Mouse (Mus musculus) gastrocnemius, postnatal 10 days (tissue): ENCODE results near the gene Crebl2. TPM values are rescaled to one million over a fixed set of nuclear protein-coding genes. Genes with fewer than 3 reads are reported as not detected.

Experiments
- DNase-seq: peaks from one replicate; pipeline ENCODE4 v3.0.0; 2021; ENCODE audit warnings: mixed read lengths
- total RNA-seq, 2 experiments: library from RNA; stranded (reverse); gene quantifications; 2 replicates each; pipeline ENCODE4 v1.2.3; 2021

Crebl2 gene
- total RNA-seq, 2 experiments from 2014 or later: 3.9 to 4.6 TPM

DNA sequence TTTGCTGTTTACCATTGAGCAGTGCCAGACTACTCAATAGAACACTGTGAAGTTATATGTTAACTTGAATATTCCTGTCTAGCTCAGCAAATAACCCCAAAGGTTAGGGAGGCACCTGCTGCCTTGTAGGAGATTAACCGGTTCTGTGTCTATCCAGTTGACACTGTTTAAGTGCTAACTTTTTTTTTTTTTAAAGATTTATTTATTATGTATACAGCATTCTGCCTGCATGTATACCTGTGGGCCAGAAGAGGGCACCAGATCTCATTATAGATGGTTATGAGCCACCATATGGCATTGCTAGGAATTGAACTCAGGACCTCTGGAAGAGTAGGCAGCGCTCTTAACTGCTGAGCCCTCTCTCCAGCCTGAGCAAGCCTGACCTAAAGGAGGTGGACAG is 43.1 kb downstream of the Crebl2 start:
- no peak for DNase-seq

- no peak for DNase-seq
Measured at GRCm38 (mm10) chr6:134876795-134877194, 46.8 kb downstream of the Crebl2 start.

GRCm38 (mm10) chr6:134877276-134877675 is 47.3 kb downstream of the Crebl2 start:
- no peak for DNase-seq

DNA sequence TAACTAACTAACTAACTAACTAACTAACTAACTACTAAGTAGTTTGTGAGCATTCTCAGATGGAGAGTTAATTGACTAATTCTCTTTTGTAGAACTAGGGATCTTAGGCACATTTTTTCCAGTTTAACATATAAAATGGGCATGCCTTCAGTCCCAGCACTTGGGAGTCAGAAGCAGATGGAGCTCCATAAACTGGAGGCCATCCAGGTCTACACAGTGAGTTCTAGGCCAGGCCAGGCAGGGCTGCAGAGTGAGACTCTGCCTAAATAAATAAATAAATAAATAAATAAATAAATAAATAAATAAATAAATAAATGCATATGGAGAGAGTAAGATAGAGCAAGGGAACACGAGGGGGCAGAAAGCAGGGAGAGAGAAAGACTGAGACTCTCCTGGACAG is 47.9 kb downstream of the Crebl2 start:
- DNase-seq: no peak

- no peak for DNase-seq
Measured at GRCm38 (mm10) chr6:134879556-134879955, 49.6 kb downstream of the Crebl2 start.

DNA sequence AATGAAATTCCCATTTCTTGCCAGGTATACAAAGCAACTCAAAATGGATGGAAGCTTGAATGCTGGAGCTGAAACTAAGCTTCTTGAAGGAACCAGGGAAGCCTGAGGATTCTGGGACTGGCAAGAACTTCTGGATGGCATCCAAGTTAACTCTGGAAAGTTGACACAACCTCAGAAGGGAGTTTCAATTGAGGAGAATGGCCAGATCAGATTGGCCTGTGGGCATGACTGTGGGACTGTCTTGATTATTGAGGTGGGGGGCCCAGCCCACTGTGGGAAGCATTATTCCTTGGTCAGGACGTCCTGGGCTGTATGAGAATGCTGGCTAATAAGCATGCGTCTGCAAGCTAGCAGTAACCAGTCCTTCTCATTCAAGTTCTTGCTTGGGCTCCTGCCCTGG is 50.1 kb downstream of the Crebl2 start:
- DNase-seq: no peak

DNA sequence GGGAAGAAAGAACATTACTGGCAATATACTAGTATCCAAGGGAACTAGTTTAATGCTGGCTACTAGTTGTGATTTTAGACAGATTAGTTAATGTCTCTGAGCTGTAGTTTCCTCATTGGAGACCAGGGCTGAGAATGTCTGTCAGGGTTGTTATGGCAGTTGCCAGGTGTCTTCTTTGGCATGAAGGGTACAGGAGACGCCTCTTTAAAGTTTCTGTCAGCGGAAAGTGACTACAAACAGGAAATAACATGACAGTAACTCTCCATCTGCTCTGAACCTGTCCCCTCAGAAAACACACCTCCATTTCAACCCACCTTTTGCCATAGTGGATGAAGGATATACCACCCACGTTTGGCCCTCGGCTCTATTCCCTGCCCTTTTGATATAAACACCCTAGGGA is 53.7 kb downstream of the Crebl2 start:
- no peak for DNase-seq

- no peak for DNase-seq
Measured at GRCm38 (mm10) chr6:134885515-134885914, 55.6 kb downstream of the Crebl2 start.

DNA sequence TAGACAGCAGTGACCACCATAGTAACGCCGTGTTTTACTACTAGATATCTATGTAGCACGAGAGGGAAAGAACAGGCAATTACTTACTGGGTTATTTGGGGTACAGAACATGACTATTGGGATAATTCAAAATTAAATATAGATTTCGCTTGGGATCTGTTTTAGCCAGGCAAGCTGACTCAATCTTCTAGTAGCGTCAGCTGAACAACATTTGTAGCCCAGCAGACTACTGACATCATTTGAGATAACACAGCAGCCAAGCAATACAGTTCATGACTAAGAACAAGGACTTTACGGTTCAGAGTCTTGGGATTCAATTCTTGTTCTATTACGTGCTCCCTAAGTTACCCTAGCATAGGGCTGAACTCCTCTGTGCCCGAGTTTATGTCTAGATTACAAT is 56.5 kb downstream of the Crebl2 start:
- DNase-seq: no peak

DNA sequence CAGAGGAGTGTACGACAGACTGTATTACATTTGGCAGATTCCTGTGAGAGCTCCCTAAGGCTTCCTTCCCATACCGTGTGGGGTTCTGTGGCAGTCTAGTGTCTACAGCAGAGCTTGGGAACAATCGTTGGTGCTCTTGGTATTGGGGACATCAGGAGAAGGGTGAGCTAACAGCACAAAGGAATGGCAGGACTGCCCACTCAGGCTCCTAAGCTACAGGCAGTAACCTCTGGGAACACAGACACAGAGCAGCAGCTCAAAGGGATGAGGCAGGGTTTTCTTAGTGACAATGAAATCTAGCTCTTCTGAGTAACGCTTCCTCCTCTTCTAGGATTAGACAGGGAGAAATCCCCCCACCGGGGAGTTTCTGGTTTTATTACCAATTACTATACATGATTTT is 57.1 kb downstream of the Crebl2 start:
- no peak for DNase-seq

DNA sequence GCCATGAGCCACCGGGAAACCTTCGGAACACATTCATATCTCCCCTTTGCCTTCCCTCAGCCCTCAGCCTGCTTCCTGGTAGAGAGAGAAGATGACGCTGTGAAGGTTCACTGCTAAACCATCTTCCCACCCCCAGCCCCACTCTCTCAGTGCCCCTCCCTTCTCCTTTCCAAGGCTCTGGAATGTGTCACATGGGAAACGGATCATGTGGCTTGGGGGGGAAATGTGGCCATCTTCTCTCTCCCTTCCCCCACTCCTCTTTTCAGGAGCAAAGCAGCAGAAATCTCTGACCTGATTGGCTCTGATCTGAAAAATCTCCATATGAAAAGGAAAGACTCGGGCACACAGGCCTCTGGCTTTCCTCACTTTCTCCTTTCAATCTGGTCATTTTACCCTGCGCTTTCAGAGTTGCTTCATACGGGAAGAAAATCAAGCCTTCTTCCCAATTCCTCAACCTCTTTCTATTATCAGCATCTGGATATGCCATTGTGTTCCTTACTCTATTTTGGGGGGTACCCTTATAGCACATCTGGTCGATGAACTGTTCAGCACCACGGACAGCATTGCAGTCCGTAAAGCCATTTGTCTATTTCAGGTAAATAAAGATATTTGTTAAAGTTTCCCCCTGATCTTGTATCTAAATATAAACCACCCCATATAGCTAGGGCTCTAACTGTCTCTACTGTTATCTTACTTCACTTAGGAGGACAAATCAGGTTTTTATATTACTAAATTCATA is 57.9 kb downstream of the Crebl2 start:
- no peak for DNase-seq

GRCm38 (mm10) chr6:134888563-134889017 is 58.6 kb downstream of the Crebl2 start:
- DNase-seq: no peak

- no peak for DNase-seq
Measured at GRCm38 (mm10) chr6:134889763-134890162, 59.8 kb downstream of the Crebl2 start.

DNA sequence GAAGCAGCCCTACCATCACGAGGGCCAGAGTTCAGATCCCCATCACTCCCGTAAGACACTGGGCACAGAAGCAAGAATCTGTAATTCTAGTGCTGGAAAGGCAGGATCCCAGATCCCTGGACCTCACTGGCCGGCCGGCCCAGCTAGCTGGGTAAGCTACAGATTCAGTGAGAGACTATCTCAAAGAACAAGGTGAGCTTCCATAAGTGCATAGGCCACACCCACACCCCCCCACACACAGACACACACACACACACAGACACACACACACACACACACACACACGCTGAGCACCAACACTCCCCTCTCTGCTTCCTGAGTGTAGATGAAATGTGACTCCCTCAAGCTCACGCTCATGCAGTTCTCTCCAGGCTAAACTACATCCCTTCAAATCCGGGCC is 60.5 kb downstream of the Crebl2 start:
- no peak for DNase-seq

GRCm38 (mm10) chr6:134896570-134897436 is 66.8 kb downstream of the Crebl2 start:
- no peak for DNase-seq

DNA sequence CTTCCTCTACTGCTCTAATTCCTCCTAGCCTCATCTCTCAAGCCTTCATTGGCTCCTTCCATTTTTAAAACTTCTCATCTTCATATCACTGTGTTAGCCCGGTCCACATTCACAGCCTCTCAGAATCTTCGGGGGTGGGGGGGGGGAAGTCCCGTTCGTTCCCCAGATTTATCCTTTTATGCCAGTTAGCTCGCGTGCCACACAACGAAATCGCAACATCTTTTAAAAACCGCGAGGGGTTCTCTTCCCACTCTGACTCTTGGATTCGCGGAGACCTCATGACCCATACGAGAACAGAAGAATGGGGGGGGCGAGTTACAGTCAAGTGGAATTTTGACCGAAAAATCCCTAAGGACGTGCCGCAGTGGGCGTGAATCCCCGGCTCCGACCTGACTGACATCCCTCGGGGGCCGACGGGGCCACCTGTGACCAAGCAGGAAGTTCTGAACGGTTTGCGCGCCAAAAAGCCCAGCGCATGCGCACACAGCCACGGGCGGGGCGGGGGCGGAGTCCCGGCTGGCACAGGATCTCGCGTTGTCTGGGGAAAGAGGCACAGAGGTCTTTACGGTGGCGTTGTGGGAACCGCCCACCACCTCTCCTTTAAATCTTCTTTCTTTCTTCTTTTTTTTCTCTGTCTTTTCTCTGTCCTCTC is 67.6 kb downstream of the Crebl2 start:
- peak; percentile 97 for DNase-seq

DNA sequence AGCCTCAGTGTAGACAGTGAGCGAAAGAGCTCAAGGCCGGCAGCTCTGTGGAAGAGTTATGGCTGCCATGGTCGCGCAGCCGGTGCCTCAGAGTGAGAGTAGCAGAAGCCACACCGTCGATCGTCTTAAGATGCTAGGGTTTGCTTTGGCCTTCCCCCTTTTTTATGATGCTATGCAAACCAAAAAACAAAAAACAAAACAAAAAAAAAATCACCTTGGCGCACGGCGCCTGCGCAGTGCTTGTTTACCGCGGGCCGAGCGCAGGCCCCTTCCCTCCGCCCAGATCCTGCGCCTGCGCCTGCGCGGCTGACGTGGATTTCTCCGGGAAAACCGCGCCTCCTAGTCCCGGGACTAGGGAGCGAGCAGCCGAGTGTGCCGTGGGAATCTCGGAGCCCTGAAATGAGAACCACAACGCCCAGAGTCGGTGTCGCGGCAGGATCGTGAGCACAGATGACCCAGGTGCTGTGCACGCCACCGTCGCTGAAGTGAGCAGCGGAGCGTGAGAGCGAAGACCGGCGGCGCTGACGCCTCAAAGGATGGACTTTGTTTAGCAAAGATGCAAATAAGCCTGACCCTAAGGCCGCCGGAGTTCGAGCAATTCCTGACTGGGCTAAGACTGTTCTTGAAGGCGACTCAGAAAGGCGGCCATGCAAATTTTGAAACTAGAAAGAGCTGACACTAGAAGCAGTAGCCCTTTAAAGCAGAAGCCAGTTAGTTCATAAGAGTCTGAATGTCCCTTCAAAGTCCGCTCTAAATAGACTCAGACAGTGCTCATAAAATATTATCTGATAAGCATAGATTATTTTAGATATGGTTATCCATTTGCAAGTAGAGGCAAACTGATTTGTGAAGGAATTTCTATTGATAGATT is 68.4 kb downstream of the Crebl2 start, which contains the start of gene Gpr19:
Gene Gpr19 (minus strand): TSS at position 484 of the 871 bp plus-strand sequence.
- DNase-seq: peak; percentile 91

DNA sequence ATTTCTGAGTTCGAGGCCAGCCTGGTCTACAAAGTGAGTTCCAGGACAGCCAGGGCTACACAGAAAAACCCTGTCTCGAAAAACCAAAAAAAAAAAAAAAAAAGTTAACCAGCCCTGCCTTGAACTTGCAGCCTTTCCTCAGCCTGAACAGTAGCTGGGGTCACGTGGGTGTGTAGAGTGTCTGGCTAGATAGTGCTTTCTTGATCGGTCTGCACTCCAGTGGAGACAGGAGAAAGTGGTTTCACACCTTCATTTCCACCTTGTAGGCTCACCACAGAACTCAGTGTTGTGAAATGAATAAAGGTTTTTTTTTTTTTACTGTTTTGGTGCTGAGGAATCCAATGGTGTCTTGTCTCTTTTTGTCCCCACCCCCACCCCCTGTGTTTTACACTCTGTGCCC is 73.4 kb downstream of the Crebl2 start:
- no peak for DNase-seq

- DNase-seq: no peak
Measured at GRCm38 (mm10) chr6:134903891-134904884, 74.2 kb downstream of the Crebl2 start.

GRCm38 (mm10) chr6:134905811-134906210 is 75.9 kb downstream of the Crebl2 start:
- DNase-seq: no peak
